Mouse (Mus musculus) heart, adult 2 months (tissue): Measurements from ENCODE around the gene Kctd17. TPM values are rescaled to one million over a fixed set of nuclear protein-coding genes. Genes with fewer than 3 reads are reported as not detected.

Experiments
- DNase-seq, 2 experiments: peaks; one replicate each; pipeline ENCODE4 v3.0.0; 2021
- H3K27ac ChIP-seq: fragments of 200-600 bp; 2 replicates; pipeline ENCODE4 v1.8.1; 2022
- H3K27me3 ChIP-seq: fragments of 200-500 bp; 2 replicates; pipeline ENCODE4 v1.6.1; 2012; ENCODE audit warnings: mild to moderate bottlenecking, low read length, inconsistent platforms, mixed read lengths; ENCODE audit not compliant: control insufficient read depth, insufficient read depth
- H3K36me3 ChIP-seq: fragments of 200-500 bp; 2 replicates; pipeline ENCODE4 v1.6.1; 2012; ENCODE audit warnings: low read length, inconsistent platforms; ENCODE audit not compliant: control insufficient read depth, insufficient read depth
- H3K4me1 ChIP-seq: fragments of 200-500 bp; 2 replicates; pipeline ENCODE4 v1.6.1; 2011; ENCODE audit warnings: low read length; ENCODE audit not compliant: control insufficient read depth, insufficient read depth
- H3K4me3 ChIP-seq: fragments of 200-600 bp; 2 replicates; pipeline ENCODE4 v1.8.1; 2022
- H3K79me2 ChIP-seq: fragments of 200-500 bp; replicated peaks from 2 replicates; pipeline ENCODE4 v1.6.1; 2012; ENCODE audit warnings: mild to moderate bottlenecking, inconsistent platforms, low read length, moderate library complexity, mixed read lengths; ENCODE audit not compliant: control insufficient read depth, insufficient read depth
- H3K9ac ChIP-seq: fragments of 200-500 bp; 2 replicates; pipeline ENCODE4 v1.6.1; 2012; ENCODE audit warnings: low read depth, mild to moderate bottlenecking, control low read depth, inconsistent platforms, low read length, mixed read lengths
- CTCF ChIP-seq: fragments of 200-600 bp; IDR thresholded peaks from 2 replicates; pipeline ENCODE4 v1.8.1; 2022; ENCODE audit warnings: antibody characterized with exemption, mild to moderate bottlenecking, moderate library complexity
- EP300 ChIP-seq: fragments of 200-500 bp; IDR thresholded peaks from 2 replicates; pipeline ENCODE4 v1.6.1; 2011; ENCODE audit warnings: low read depth, low read length, control low read depth; ENCODE audit not compliant: insufficient read depth
- POLR2A ChIP-seq: fragments of 200-500 bp; IDR thresholded peaks from 2 replicates; pipeline ENCODE4 v1.6.1; 2011; ENCODE audit warnings: mild to moderate bottlenecking, low read depth, low read length, control low read depth; ENCODE audit not compliant: insufficient read depth
- WGBS: fragments of 180-500 bp; shearing (Covaris S2); methylation state at CpG from one replicate; pipeline ENCODE4 v1.1.7; 2018; 5-methylcytosine and 5-hydroxymethylcytosine counted together
- intact Hi-C: fragments of 180-260 bp; cut with DNase I; formaldehyde crosslinking; loops from one replicate; pipeline ENCODE4 v1.15.1; 2025
- polyA plus RNA-seq: library from polyadenylated mRNA; depleted of rRNA; stranded (reverse); fragments of >200 nt; gene quantifications from 2 replicates; pipeline ENCODE4 v1.2.3, GENCODE M21; 2012
- total RNA-seq, 2 experiments: library from RNA; stranded (reverse); gene quantifications; 2 replicates each; pipeline ENCODE4 v1.2.3; 2021

Kctd17 gene
- total and polyA plus RNA-seq, 3 experiments = 18.4 to 66.1 (median 24.5) TPM

GRCm38 (mm10) chr15:78478073-78478472, 49.7 kb downstream of the Kctd17 start:
- intact Hi-C loops = no loop called here
- H3K9ac ChIP-seq = no peak overlapping the region

GRCm38 (mm10) chr15:78479470-78479869, 51.1 kb downstream of the Kctd17 start:
- WGBS = 78% methylated on average over 5 of the region's 5 CpGs

More at GRCm38 (mm10) chr15:78478073-78478472, 49.7 kb downstream of the Kctd17 start:
- H3K27me3 ChIP-seq = no peaks in the 10 kb centered on the region
- no peaks in the 10 kb centered on the region for H3K4me1 ChIP-seq
- no peak for DNase-seq
- no peak for TF ChIP-seq EP300
- no peak for TF ChIP-seq POLR2A
- no peak for TF ChIP-seq CTCF
- H3K4me3 ChIP-seq = no peak overlapping the region
- no peaks in the 10 kb centered on the region for H3K79me2 ChIP-seq
- H3K27ac ChIP-seq = no peak overlapping the region
- 78% methylated on average over 4 of the region's 4 CpGs for WGBS
- H3K36me3 ChIP-seq = no peaks in the 10 kb centered on the region

DNA sequence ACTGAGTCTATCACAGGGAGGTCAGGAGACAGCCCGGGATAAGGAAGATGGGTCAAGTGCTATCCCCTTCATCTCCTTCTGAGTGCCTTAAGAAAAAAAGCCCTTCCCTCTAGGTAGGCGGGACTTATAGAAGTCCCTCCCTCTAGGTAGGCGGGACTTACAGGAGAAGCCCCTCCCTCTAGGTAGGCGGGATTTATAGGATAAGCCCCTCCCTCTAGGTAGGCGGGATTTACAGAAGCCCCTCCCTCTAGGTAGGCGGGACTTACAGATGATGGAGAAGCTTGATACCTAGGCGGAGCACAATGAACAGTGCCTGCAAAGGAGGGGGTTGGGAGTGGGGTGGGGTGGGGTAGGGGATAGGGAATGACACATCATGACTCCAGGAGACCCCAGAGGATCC, 51.7 kb downstream of the Kctd17 start:
- DNase-seq = no peak
- Histone ChIP-seq H3K36me3 (no peaks in the 10 kb centered on the region), H3K4me3 (no peak overlapping the region), H3K9ac (no peak overlapping the region), H3K27ac (no peak overlapping the region), H3K4me1 (no peaks in the 10 kb centered on the region), H3K79me2 (no peaks in the 10 kb centered on the region), H3K27me3 (no peaks in the 10 kb centered on the region)
- 69% methylated on average over 7 of the region's 7 CpGs for WGBS
- no peak for TF ChIP-seq EP300
- intact Hi-C loops = no loop called here

More at GRCm38 (mm10) chr15:78479470-78479869, 51.1 kb downstream of the Kctd17 start:
- no peaks in the 10 kb centered on the region for H3K4me1 ChIP-seq
- intact Hi-C loops = no loop called here
- no peak for TF ChIP-seq CTCF
- TF ChIP-seq EP300 = no peak
- TF ChIP-seq POLR2A = no peak
- no peaks in the 10 kb centered on the region for H3K36me3 ChIP-seq
- no peaks in the 10 kb centered on the region for H3K79me2 ChIP-seq
- no peak for DNase-seq
- H3K27ac ChIP-seq = no peak overlapping the region
- no peak overlapping the region for H3K4me3 ChIP-seq
- H3K27me3 ChIP-seq = no peaks in the 10 kb centered on the region
- no peak overlapping the region for H3K9ac ChIP-seq

DNA sequence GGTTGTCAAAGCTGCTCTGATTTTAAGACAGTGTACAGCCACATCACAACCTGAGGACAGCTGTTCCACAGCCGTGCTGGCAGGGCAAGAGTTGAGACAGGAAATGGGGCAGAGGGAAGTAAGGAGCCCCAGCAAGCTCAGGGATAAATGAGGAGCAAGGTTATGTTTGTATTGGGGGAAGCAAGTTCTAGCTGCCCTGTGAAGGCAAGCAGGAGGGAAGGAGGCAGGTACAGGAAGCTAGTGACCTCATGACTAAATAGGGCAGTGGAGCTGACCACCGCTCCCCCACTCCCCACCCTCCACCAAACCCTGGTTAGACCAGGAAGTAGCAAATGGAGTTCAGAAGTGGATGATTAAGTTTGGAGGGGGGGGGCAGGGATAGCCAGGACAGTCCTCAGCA, 52.6 kb downstream of the Kctd17 start:
- Histone ChIP-seq H3K36me3 (no peaks in the 10 kb centered on the region), H3K27me3 (no peaks in the 10 kb centered on the region), H3K9ac (no peak overlapping the region), H3K79me2 (no peaks in the 10 kb centered on the region), H3K27ac (no peak overlapping the region), H3K4me3 (no peak overlapping the region), H3K4me1 (no peaks in the 10 kb centered on the region)
- 36% methylated on average over 2 of the region's 2 CpGs for WGBS
- DNase-seq = no peak
- intact Hi-C loops = no loop called here
- TF ChIP-seq CTCF = no peak
- TF ChIP-seq POLR2A = no peak
- TF ChIP-seq EP300 = no peak

- intact Hi-C loops = no loop called here
- DNase-seq = peak in 1 of 2 experiments; percentile 15
- no peaks in the 10 kb centered on the region for H3K4me1 ChIP-seq
- H3K79me2 ChIP-seq = no peaks in the 10 kb centered on the region
- TF ChIP-seq CTCF (peak; percentile 34), POLR2A (no peak), EP300 (no peak)
- no peak overlapping the region for H3K4me3 ChIP-seq
- no peaks in the 10 kb centered on the region for H3K36me3 ChIP-seq
- no peak overlapping the region for H3K27ac ChIP-seq
- 44% methylated on average over 9 of the region's 9 CpGs for WGBS
- H3K27me3 ChIP-seq = no peaks in the 10 kb centered on the region
- H3K9ac ChIP-seq = no peak overlapping the region
These were observed 53.2 kb downstream of the Kctd17 start for GRCm38 (mm10) chr15:78481448-78482000.

GRCm38 (mm10) chr15:78482518-78482917, 54.2 kb downstream of the Kctd17 start:
- no peak overlapping the region for H3K9ac ChIP-seq
- no peak for DNase-seq
- no peak for TF ChIP-seq EP300
- TF ChIP-seq POLR2A = no peak
- no peak for TF ChIP-seq CTCF
- no peaks in the 10 kb centered on the region for H3K36me3 ChIP-seq
- intact Hi-C loops = no loop called here
- no peaks in the 10 kb centered on the region for H3K4me1 ChIP-seq
- H3K4me3 ChIP-seq = no peak overlapping the region
- WGBS = 77% methylated on average over 3 of the region's 3 CpGs
- H3K27ac ChIP-seq = no peak overlapping the region
- no peaks in the 10 kb centered on the region for H3K27me3 ChIP-seq
- H3K79me2 ChIP-seq = no peaks in the 10 kb centered on the region
